Mouse (Mus musculus): ENCODE results near the gene Gstm2.

- TF ChIP-seq CTCF (IDR thresholded peaks at IDR 0.05; ENCODE audit: borderline replicate concordance, insufficient read depth, low read depth, low read length) (peak; percentile 77), POLR2A (IDR thresholded peaks at IDR 0.05; ENCODE audit: borderline replicate concordance, insufficient read depth, low read length) (no peak)
Measured at GRCm38 (mm10) chr3:108017473-108018189, 31.4 kb upstream of the Gstm2 start, which contains the start of gene Gstm1.
